Mouse (Mus musculus): ENCODE measurements around the gene Pik3ca.

DNA sequence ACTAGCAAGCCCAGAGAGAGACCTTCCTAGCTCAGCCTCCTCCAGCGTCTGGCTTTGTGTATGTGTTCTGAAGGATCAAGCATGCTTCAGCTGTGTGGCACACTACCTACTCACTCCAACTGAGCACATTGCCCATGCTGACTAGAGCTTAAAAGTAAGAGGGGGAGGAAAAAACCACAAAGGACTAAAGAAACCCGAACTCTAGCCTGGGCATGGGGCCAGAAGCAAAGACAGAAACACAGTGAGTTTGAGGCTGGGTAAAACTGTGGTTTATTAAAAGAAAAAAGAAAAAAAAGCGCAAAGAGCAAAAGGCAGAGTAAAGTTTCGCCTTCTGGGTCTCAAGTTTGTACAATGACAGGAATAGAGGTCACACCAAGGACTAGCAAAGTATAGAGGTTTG, 89.1 kb downstream of the Pik3ca start:
- TF ChIP-seq POLR2A (IDR thresholded peaks at IDR 0.05; ENCODE audit: low read depth, low read length) (no peak), CTCF (IDR thresholded peaks at IDR 0.05; ENCODE audit: borderline replicate concordance, insufficient read depth, low read length) (no peak)

Data from embryonic fibroblast, embryonic 13.5 days (primary cell).